Comparison of ENCODE assay signal across 26 mouse cellular contexts in the genomic region with DNA sequence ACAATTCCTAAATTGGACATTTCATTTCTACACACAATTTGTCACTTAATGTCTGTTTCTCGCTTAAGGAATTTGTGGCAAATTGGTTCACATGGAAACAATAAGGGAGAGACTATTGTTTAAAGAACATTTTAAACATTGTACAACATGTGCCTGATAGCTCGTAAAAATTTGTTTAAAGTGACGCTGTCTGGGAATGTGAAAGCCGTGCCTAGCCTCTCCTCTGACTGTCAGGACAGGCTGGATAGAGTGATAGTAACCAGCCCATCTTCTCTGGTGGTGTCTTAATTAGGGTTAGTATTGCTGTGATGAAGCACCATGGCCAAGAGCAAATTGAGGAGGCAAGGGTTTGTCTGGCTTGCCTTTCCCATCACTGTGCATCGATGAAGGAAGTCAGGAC. TPM values are rescaled to one million over a fixed set of nuclear protein-coding genes. Genes with fewer than 3 reads are reported as not detected.
DNase-seq lines count a peak whose midpoint lies in the region; ATAC-seq and TF ChIP-seq lines count a peak whose summit lies in the region.
"Had no signal": no experiment of that assay in that cellular context is flagged by ENCODE, and none has a peak within 500 bp of the region (broad histone marks: within the 10 kb centered on the region; RNA-seq: fewer than 3 reads in every experiment).

No protein-coding gene starts in this region.

- H3K4me3 ChIP-seq in lung, embryonic 14.5 days (ENCODE audit: low read depth, low read length): no peak overlapping the region
- H3K4me3 ChIP-seq in intestine, embryonic 14.5 days (ENCODE audit: low read depth, low read length): no peak overlapping the region
- no peak overlapping the region for H3K4me3 ChIP-seq in limb, embryonic 10.5 days
- H3K4me3 ChIP-seq in stomach, embryonic 15.5 days (replicated peaks): no peak overlapping the region
- H3K4me3 ChIP-seq: erythroblast, embryonic 14.5 days; forebrain, embryonic 12.5 days; heart, embryonic 15.5 days; hindbrain, embryonic 13.5 days; left cerebral cortex, adult 2 months; liver, embryonic 13.5 days; neural tube, embryonic 12.5 days had no signal

- WGBS in lung, embryonic 14.5 days: 40% methylated on average over 5 of the region's 5 CpGs
- 31% methylated on average over 5 of the region's 5 CpGs for WGBS in intestine, embryonic 14.5 days
- 75% methylated on average over 5 of the region's 5 CpGs for WGBS in limb, embryonic 10.5 days
- WGBS in stomach, embryonic 15.5 days: 36% methylated on average over 5 of the region's 5 CpGs

- H3K9me3 ChIP-seq in lung, embryonic 14.5 days (ENCODE audit: low read depth, low read length): no peaks in the 10 kb centered on the region
- peaks cover 2% of the 10 kb centered on the region; the same call in 1 of the 2 replicates for H3K9me3 ChIP-seq in intestine, embryonic 14.5 days (ENCODE audit: control insufficient read depth, low read length)
- H3K9me3 ChIP-seq in limb, embryonic 10.5 days (replicated peaks): no peaks in the 10 kb centered on the region
- H3K9me3 ChIP-seq in stomach, embryonic 15.5 days: no peaks in the 10 kb centered on the region
- H3K9me3 ChIP-seq: forebrain, embryonic 12.5 days; heart, embryonic 15.5 days; liver, embryonic 13.5 days; neural tube, embryonic 12.5 days had no signal

- no peak overlapping the region for H3K4me2 ChIP-seq in lung, embryonic 14.5 days
- H3K4me2 ChIP-seq in intestine, embryonic 14.5 days (ENCODE audit: low read length): no peak overlapping the region
- H3K4me2 ChIP-seq in stomach, embryonic 15.5 days: no peak overlapping the region
- H3K4me2 ChIP-seq: forebrain, embryonic 12.5 days; hindbrain, embryonic 13.5 days; neural tube, embryonic 12.5 days had no signal

- peak; percentile 47; the same call in 1 of the 2 replicates for ATAC-seq in lung, embryonic 14.5 days (ENCODE audit: insufficient read depth)
- peak; percentile 50; the same call in 1 of the 2 replicates for ATAC-seq in intestine, embryonic 14.5 days (replicated peaks; ENCODE audit: low FRiP score, low TSS enrichment, low read depth)
- 0 out of 2 replicates have a peak, but pooled peaks have one; percentile 33 for ATAC-seq in stomach, embryonic 15.5 days (ENCODE audit: insufficient read depth, low FRiP score, low read depth)
- ATAC-seq in megakaryocyte, adult 5-6 weeks (ENCODE audit: poor library complexity, severe bottlenecking): no peak
- ATAC-seq: activated CD4-positive, CD25-positive, alpha-beta regulatory T cell, adult 4 months had no signal

- no peak for TF ChIP-seq CTCF in lung, embryonic 14.5 days (IDR thresholded peaks at IDR 0.05; ENCODE audit: low read depth)

- H3K27ac ChIP-seq in lung, embryonic 14.5 days (ENCODE audit: low read depth): peak overlapping the region; percentile 75
- peak overlapping the region; percentile 84 for H3K27ac ChIP-seq in intestine, embryonic 14.5 days (ENCODE audit: low read depth)
- peak overlapping the region; percentile 50; the same call in 1 of the 2 replicates for H3K27ac ChIP-seq in limb, embryonic 10.5 days
- H3K27ac ChIP-seq in stomach, embryonic 15.5 days: peak overlapping the region; percentile 78
- H3K27ac ChIP-seq: forebrain, embryonic 12.5 days; heart, embryonic 15.5 days; hindbrain, embryonic 13.5 days; left cerebral cortex, adult 2 months; liver, embryonic 13.5 days; neural tube, embryonic 12.5 days had no signal

- DNase-seq in lung, embryonic 14.5 days: no peak
- no peak for DNase-seq in lung, postnatal 25 days (ENCODE audit: low spot score)
- DNase-seq in intestine, embryonic 14.5 days (ENCODE audit: low spot score): no peak
- DNase-seq in limb, embryonic 10.5 days (ENCODE audit: low spot score): no peak
- no peak for DNase-seq in adrenal gland, postnatal 25 days
- DNase-seq: adrenal gland, adult 8-10 months; cerebellum, adult 8-10 months; heart, postnatal 36 days; kidney, adult 11 months; left cerebral cortex, postnatal 4 days; liver, embryonic 13.5 days; lung, postnatal 36 days; midbrain, embryonic 14.5 days; right cerebral cortex, postnatal 25 days; spleen, adult 18-20 months had no signal

- H3K36me3 ChIP-seq in lung, embryonic 14.5 days (ENCODE audit: insufficient read depth): peaks cover 18% of the 10 kb centered on the region; the same call in 1 of the 2 replicates
- H3K36me3 ChIP-seq in intestine, embryonic 14.5 days (ENCODE audit: control insufficient read depth, insufficient read depth, low read length): peaks cover 10% of the 10 kb centered on the region; the same call in 1 of the 2 replicates
- H3K36me3 ChIP-seq in limb, embryonic 10.5 days: peaks cover 27% of the 10 kb centered on the region
- 0 out of 2 replicates have a peak, but pooled peaks cover 3% of the 10 kb centered on the region for H3K36me3 ChIP-seq in stomach, embryonic 15.5 days
- H3K36me3 ChIP-seq: heart, embryonic 15.5 days had no signal

- 0 out of 2 replicates have a peak, but pooled peaks cover 5% of the 10 kb centered on the region for H3K4me1 ChIP-seq in lung, embryonic 14.5 days (ENCODE audit: insufficient read depth)
- no peaks in the 10 kb centered on the region; the same call in 1 of the 2 replicates for H3K4me1 ChIP-seq in intestine, embryonic 14.5 days (replicated peaks; ENCODE audit: control insufficient read depth, insufficient read depth, low read length)
- peaks cover 14% of the 10 kb centered on the region for H3K4me1 ChIP-seq in limb, embryonic 10.5 days
- H3K4me1 ChIP-seq in stomach, embryonic 15.5 days: peaks cover 10% of the 10 kb centered on the region
- H3K4me1 ChIP-seq: hindbrain, embryonic 13.5 days; neural tube, embryonic 12.5 days had no signal

- H3K9ac ChIP-seq in lung, embryonic 14.5 days: no peak overlapping the region
- no peak overlapping the region for H3K9ac ChIP-seq in intestine, embryonic 14.5 days (ENCODE audit: low read length)
- H3K9ac ChIP-seq in stomach, embryonic 15.5 days: no peak overlapping the region
- H3K9ac ChIP-seq: forebrain, embryonic 12.5 days; heart, embryonic 15.5 days; hindbrain, embryonic 13.5 days; liver, embryonic 13.5 days; neural tube, embryonic 12.5 days had no signal

- no peaks in the 10 kb centered on the region for H3K27me3 ChIP-seq in lung, embryonic 14.5 days (ENCODE audit: insufficient read depth, low read length)
- no peaks in the 10 kb centered on the region for H3K27me3 ChIP-seq in intestine, embryonic 14.5 days (replicated peaks; ENCODE audit: control insufficient read depth, insufficient read depth, low read length)
- 0 out of 2 replicates have a peak, but pooled peaks cover 5% of the 10 kb centered on the region for H3K27me3 ChIP-seq in limb, embryonic 10.5 days (ENCODE audit: low read depth, poor library complexity, severe bottlenecking)
- H3K27me3 ChIP-seq in stomach, embryonic 15.5 days (replicated peaks): no peaks in the 10 kb centered on the region
- H3K27me3 ChIP-seq: heart, embryonic 15.5 days; neural tube, embryonic 12.5 days had no signal

RNA-seq across cellular contexts. Expression of a gene that starts 22.5 kb away (rescaled TPM):
- polyA plus RNA-seq in lung, embryonic 14.5 days (2014; fragmentation: Nextera tagmentation; extraction: Ambion mirVana): 3.4 TPM in 2 replicates
- 4.7 and 5.4 TPM in 2 replicates for polyA plus RNA-seq in intestine, embryonic 14.5 days (2014; fragmentation: Nextera tagmentation; extraction: Ambion mirVana)
- polyA plus RNA-seq in limb, embryonic 10.5 days (2016; fragmentation: Nextera tagmentation; extraction: Ambion mirVana): 0.26 and 0.95 TPM in 2 replicates
- 8.1 and 9.0 TPM in 2 replicates for polyA plus RNA-seq in stomach, embryonic 15.5 days (2015; fragmentation: Nextera tagmentation; extraction: Ambion mirVana)
- total RNA-seq in megakaryocyte, adult 5-6 weeks (2015): not detected in 2 replicates
- not detected in 2 replicates for total RNA-seq in megakaryocyte, adult 5-6 weeks (2017)
- 1.9 and 3.7 TPM in 2 replicates for total RNA-seq in adrenal gland, postnatal 25 days (2021)
- total RNA-seq: common myeloid progenitor, adult 5-6 weeks; megakaryocyte-erythroid progenitor cell, adult 5-6 weeks had no signal
- polyA plus RNA-seq: activated CD4-positive, CD25-positive, alpha-beta regulatory T cell, adult 4 months; erythroblast, embryonic 14.5 days had no signal

RNA-seq across cellular contexts. Expression of a gene that starts 24.4 kb away (rescaled TPM):
- 112 and 122 TPM in 2 replicates for polyA plus RNA-seq in lung, embryonic 14.5 days (2014; fragmentation: Nextera tagmentation; extraction: Ambion mirVana)
- 106 and 111 TPM in 2 replicates for polyA plus RNA-seq in intestine, embryonic 14.5 days (2014; fragmentation: Nextera tagmentation; extraction: Ambion mirVana)
- 115 and 132 TPM in 2 replicates for polyA plus RNA-seq in limb, embryonic 10.5 days (2016; fragmentation: Nextera tagmentation; extraction: Ambion mirVana)
- 89.0 and 91.0 TPM in 2 replicates for polyA plus RNA-seq in stomach, embryonic 15.5 days (2015; fragmentation: Nextera tagmentation; extraction: Ambion mirVana)
- total RNA-seq in megakaryocyte, adult 5-6 weeks (2015): 47.8 and 51.2 TPM in 2 replicates
- total RNA-seq in megakaryocyte, adult 5-6 weeks (2017): 19.4 and 25.6 TPM in 2 replicates
- 26.8 and 28.6 TPM in 2 replicates for total RNA-seq in adrenal gland, postnatal 25 days (2021)
